Mouse (Mus musculus) gastrocnemius, postnatal 14 days (tissue): ENCODE data around the gene Mab21l1. TPM values are rescaled to one million over a fixed set of nuclear protein-coding genes. Genes with fewer than 3 reads are reported as not detected.
A peak's percentile ranks its signal among the peaks of the same experiment; 100 is the strongest.

Source experiments
- DNase-seq: peaks from one replicate; pipeline ENCODE4 v3.0.0; 2021; ENCODE audit warnings: mixed read lengths
- intact Hi-C: fragments of 180-260 bp; cut with DNase I; formaldehyde crosslinking; loops from one replicate; pipeline ENCODE4 v1.15.1; 2025; ENCODE audit warnings: low total_unique reads
- total RNA-seq, 2 experiments: library from RNA; stranded (reverse); gene quantifications; 2 replicates each; pipeline ENCODE4 v1.2.3; 2021

Mab21l1 gene
- total RNA-seq, 2 experiments from 2014 or later = 1.8 to 2.2 TPM

DNA sequence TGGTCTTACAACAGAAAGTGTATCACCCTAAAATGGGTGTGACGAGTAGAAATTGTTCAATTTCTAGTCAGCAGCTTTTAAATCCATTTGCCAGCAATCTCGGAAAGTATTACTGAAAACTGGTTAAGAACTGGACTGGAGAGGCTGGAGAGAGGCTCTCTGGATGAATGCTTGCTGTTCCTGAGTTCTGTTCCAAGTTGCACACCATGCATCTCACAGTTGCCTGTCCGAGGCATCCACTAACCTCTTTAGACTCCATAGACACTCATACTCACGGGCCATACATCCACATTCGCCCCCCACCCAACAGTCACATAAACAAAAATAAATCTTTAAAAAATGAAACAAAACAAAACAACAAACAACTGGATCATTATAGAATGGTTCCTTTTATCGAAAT lies 6.6 kb upstream of the Mab21l1 start:
- intact Hi-C loops = no loop called here
- DNase-seq = no peak

DNA sequence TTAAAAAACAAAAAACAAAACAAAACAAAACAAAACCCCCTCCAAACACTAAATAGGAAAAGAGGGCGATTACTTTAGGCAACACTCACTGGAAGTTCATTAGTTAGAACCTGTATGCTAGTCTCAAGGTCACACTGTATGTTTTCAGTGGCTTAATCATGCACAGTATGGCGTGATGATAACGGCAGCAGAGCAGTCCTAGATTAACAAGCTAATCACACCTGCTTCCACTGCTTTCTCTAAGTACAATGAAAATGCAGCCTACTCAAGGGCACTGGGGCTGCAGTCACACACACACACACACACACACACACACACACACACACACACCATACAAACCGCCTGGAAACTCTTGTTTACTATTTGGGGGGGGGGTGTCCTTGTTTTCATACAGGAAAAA lies 4.8 kb upstream of the Mab21l1 start:
- intact Hi-C loops = no loop called here
- no peak for DNase-seq

- intact Hi-C loops = no loop called here
- no peak for DNase-seq
Measured at GRCm38 (mm10) chr3:55778764-55779730, 3.3 kb upstream of the Mab21l1 start.

DNA sequence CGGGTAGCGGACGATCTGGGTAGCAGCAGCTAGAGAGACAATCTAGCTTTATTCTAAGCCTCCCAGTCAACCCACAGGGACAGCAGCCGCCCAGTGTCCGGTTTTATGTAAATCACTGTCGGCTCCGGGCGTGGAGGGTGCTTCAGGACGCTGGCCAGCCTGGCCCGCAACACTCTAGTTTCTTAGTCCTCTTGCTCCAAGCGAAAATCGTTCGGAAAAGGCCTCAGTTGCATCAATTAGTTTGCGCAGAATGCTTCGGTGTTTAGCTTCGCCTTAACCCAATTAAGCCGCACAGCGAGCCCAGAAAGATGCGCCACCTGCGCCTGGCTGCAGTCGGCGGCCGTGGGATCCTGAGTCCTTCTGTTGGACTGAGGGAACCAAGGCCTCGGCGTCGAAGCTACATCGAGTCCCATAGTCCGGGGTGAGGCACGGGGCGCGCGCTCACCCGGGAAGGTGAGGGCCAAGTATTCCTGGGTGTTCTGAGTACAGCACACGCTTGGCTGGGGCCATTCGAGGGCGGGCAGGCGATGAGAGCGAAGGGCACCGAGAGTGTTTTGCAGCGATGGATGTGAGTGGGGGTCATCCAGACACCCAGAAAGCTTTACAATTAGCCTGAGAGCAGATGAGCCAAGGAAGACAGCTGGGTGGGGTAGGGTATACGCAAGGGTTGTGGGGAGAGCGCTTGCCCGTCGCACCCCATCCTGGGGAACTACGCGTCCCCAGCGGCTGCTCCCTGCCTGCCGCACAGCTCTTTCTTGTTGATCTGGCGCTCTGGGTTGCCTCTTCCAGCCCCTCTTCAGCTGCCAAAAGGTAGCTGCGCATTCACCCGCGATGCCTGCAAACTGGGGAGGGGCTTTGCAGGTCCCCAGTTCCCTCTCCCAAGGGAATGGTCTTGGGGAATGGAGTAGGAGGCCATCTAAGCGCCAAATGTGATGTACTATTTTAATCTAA lies 1.9 kb upstream of the Mab21l1 start:
- intact Hi-C loops = no loop called here
- peak; percentile 44 for DNase-seq

DNA sequence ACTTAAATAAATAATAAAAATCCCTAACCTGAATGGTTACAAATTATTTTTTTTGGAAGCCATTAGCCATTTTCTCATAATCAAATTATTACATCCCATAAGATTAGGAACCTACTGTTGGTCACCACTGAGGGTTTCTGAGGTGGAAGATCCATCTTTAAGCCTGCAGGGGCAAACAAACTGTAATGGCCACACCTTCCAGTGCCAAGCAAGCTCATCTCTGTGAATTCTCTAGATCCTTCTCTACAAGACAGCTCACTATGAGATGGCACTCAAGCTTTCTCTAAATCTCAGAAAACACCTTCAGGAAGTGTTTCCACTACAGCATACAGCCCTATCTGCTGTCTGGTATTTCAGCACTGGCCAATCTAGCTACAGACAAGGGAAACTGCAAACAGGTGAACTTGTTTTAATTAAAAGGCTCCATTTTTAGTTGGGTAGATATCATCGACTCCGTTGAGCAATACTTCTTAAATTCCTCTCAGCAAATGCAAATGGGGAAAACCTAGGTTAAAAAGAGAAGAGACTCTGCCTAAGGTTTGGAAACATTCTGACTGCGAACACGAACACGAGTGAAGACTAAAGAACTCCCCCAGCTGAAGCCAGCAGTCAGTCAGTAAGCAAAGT lies 768 bp upstream of the Mab21l1 start:
- intact Hi-C loops = no loop called here
- DNase-seq = no peak

DNA sequence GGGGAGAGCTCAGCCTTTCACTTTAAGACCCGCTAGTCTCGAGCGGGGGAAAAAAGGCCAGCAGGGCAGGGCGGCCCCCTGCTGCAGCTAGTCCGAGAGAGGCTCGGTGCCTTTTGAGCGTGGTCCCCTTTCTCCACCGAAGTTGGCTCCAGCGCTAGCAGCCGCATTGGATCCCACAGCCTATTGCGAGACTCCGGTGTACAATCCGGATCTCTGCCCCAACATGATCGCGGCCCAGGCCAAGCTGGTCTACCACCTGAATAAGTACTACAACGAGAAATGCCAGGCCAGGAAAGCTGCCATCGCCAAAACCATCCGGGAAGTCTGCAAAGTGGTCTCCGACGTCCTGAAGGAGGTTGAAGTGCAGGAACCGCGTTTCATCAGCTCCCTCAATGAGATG lies 461 bp downstream of the Mab21l1 start:
- DNase-seq = peak; percentile 41
- intact Hi-C loops = no loop called here

DNA sequence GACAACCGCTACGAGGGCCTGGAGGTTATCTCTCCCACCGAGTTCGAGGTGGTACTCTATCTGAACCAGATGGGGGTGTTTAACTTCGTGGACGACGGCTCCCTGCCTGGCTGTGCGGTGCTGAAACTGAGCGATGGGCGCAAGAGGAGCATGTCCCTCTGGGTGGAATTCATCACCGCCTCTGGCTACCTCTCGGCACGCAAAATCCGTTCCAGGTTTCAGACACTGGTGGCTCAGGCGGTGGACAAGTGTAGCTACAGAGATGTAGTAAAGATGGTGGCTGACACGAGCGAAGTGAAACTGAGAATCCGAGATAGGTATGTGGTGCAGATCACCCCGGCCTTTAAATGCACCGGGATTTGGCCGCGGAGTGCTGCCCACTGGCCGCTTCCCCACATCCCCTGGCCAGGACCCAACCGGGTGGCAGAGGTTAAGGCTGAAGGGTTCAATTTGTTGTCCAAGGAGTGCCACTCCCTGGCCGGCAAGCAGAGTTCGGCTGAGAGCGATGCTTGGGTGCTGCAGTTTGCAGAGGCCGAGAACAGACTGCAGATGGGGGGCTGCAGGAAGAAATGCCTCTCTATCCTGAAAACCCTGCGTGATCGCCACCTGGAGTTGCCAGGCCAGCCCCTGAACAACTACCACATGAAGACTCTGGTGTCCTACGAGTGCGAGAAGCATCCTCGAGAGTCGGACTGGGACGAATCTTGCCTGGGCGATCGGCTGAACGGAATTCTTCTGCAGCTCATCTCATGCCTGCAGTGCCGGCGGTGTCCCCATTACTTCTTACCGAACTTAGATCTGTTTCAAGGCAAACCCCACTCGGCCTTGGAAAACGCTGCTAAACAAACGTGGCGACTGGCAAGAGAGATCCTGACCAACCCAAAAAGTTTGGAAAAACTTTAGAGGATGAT lies 1.1 kb downstream of the Mab21l1 start:
- peak; percentile 62 for DNase-seq
- intact Hi-C loops = no loop called here

DNA sequence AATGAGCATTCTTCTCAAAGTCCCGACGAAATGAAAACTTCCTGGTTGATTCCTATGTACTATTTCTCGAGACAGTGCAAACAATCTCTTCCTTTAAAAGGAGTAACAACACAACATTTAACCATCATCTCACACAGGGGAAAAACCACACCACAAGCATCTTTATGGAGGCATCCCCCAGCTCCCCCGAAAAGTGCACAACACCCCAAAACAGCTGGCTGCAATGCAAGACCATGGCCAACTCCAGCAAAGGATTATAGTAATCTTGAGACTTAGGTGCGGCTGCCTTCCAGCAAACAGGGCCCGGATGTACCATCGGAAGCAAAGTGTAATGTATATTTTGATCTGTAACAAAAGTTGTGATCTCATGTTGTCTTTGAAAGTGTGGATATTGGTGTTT lies 1.8 kb downstream of the Mab21l1 start:
- DNase-seq = peak; percentile 11
- intact Hi-C loops = no loop called here

GRCm38 (mm10) chr3:55785266-55785980 lies 3.1 kb downstream of the Mab21l1 start:
- intact Hi-C loops = no loop called here
- no peak for DNase-seq

DNA sequence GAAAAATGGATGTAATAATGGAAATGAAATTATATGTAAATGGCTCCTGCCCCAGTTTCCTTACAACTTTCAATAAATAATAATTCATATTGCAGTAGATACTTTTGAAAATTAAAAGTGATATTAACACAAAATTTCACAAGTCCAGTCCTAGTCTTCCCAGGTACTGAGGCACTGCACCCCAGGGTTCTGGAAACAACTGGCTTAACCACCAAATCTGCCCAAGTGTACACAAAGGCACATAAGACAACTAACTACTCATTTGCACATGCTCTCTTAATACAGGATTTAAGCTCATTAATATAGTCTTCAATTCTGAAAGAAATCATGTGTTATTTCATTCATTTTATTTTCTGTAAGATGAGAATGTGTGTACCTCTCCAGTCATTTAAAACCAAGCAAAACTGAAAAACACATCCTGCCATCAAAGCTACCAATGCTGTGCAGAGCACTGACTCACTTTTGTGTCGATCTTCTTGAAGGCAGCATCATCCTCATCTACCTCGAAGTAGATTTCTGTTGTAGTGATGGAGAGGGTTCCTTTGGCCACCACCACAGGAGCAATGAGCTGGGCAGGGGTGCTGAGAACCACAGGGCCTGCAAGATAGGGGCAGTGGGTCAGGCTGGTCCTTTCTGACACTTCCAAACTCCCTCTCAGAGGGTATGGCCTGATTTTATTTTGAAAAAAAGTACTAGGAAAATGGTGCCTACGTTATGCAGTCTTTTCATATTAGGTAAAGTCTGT lies 3.8 kb downstream of the Mab21l1 start:
- intact Hi-C loops = no loop called here
- DNase-seq = no peak

- no peak for DNase-seq
- intact Hi-C loops = no loop called here
Measured at GRCm38 (mm10) chr3:55786835-55787486, 4.7 kb downstream of the Mab21l1 start.

- intact Hi-C loops = no loop called here
- DNase-seq = peak; percentile 74
Measured at GRCm38 (mm10) chr3:55787487-55788213, 5.3 kb downstream of the Mab21l1 start.

- intact Hi-C loops = no loop called here
- no peak for DNase-seq
Measured at GRCm38 (mm10) chr3:55788214-55788586, 5.9 kb downstream of the Mab21l1 start.

- intact Hi-C loops = no loop called here
- DNase-seq = no peak
Measured at GRCm38 (mm10) chr3:55788621-55789201, 6.4 kb downstream of the Mab21l1 start.

- no peak for DNase-seq
- intact Hi-C loops = no loop called here
Measured at GRCm38 (mm10) chr3:55789856-55790255, 7.5 kb downstream of the Mab21l1 start.

GRCm38 (mm10) chr3:55790609-55791008 lies 8.3 kb downstream of the Mab21l1 start:
- intact Hi-C loops = no loop called here

More at GRCm38 (mm10) chr3:55790609-55791008, 8.3 kb downstream of the Mab21l1 start:
- no peak for DNase-seq
